Mouse (Mus musculus) adrenal gland, postnatal 14 days (tissue): ENCODE data around the gene Gm364. TPM values are rescaled to one million over a fixed set of nuclear protein-coding genes. Genes with fewer than 3 reads are reported as not detected.

Source experiments
- DNase-seq: peaks from one replicate; pipeline ENCODE4 v3.0.0; 2021; ENCODE audit warnings: mixed read lengths
- long read RNA-seq, 2 experiments: library from polyadenylated mRNA; stranded (forward); transcript quantifications; one replicate each; pipeline ENCODE4 v2.0.0; 2021
- total RNA-seq: library from RNA; stranded (reverse); gene quantifications from 2 replicates; pipeline ENCODE4 v1.2.3, GENCODE M21; 2021

Gene Gm364
- not detected in 2 replicates for total RNA-seq
- long read RNA-seq, experiment 1: 0 reads
- long read RNA-seq, experiment 2: 0 reads

DNA sequence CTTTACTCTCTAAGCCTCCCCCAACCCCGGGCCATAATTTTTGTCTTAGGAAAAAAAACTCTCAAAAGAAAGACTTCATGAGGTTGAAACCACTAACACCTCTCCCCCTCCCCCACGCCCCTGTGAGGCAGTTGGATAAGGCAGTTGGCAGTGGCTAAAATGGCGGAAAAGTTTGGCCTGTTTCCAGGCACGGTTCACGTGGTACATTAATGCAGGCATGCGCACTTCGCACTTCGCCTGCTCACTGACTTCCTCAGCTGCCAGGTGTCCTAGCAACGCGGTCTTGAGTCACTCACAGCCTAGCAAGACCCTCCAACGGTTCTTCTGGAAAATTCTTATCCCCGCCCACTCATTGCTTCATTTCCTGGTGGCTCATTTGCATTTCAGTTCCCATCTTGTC lies at the start of gene Gm364:
Gene Gm364 (plus strand): TSS at position 386 of the 400 bp plus-strand sequence.
- no peak for DNase-seq

DNA sequence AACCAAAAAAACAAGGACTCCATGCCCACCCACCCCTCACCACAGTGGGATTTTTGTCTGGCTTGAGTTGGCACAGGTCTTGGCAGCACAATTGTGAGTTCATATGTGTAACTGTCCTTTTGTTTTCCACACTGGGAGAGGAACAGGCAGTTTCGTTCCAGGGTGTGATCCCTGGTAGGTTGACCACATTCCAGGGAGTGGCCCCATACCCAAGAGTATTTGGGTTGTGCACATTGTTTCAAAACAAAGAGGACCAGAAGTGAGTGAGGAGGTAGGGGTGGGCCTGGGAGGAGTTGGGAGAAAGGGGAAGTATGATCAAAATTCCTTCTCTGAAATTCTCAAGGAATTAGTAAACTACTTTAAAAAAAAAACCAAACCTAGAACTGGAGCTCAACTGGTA lies 49.6 kb upstream of the Gm364 start:
- DNase-seq: no peak

DNA sequence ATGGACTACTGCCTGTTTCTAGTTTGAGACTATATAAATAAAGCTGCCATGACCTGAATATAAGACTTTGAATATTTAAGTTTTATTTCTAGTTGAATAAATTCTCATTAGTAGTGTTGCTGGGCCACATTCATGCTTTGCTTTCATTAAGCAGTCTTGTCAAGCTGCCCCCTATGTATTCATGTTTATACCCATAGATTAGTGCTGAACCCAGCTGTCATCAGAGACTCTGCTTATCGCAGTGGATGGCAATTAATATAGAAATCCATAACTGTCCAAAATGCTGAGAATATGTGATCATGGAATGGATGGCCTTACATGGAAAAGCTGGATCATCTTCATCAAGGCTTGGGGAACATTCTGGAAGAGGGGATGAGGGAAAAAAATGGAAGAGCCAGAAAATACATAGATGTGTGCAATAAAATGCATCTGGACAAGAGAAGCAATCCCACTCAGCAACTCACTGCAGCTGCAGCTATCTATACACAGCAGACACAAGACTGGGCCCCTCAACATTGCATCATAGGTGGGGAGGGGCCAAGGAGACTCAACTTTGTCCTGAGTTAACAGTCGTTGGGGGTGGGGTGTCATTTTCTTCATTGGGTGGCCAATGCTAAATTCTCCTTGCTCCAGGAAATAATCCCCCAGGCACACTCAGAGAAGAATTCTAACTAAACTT lies 43.9 kb upstream of the Gm364 start:
- no peak for DNase-seq

DNA sequence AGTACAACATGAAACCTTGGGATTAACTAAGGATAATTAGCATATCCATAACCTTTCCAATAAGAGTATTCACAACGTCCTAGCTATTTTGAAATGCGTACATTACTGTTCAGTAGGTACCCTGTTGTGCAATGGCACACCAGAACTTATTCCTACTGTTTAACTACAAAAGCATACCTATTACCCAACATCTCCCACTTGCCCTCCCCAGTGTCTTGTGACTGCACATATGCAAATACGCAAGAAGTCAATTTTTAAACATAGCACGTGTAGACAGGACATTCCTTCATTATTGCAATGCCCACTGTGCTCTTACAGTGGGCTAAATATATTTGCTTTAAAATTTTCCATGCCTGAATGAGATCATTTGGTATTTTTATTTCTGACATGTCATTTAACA lies 36.0 kb upstream of the Gm364 start:
- DNase-seq: no peak

DNA sequence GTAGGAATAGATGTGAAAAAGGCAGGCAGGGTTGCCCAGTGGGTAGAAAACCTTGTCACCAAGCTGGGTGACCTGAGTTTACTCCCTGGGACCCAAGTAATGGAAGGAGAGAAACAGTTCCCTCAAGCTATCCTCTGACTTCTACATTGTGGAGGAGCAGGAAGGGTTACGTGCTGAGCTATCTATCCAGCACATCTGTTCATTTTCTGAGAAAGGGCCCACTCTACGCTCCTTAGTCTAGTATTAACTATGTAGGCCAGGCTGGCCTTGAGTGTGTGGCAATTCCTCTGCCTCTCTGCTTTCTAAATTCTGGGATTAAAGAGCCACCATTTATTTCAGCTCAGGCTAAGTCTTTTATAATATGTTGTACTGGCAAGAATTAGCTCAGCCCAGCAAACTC lies 35.4 kb upstream of the Gm364 start:
- DNase-seq: no peak

DNA sequence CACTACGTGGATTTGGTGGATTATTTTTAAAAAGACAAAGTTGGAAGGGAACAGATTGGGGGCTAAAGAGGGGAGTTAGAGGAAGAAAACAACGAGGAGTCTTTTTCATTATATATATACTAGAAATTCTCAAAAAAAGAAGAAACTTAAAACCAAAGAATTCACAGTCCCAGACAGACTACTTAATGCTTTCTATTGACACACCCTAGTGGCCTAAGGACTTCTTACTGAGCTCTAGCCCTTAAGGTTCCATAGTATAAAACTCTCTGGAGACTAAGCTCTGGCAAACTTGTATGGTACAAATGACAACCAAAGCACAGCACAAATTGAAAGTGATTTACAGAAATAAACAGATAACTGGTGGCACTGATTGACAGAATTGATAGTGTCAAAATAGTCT lies 34.9 kb upstream of the Gm364 start:
- no peak for DNase-seq

DNA sequence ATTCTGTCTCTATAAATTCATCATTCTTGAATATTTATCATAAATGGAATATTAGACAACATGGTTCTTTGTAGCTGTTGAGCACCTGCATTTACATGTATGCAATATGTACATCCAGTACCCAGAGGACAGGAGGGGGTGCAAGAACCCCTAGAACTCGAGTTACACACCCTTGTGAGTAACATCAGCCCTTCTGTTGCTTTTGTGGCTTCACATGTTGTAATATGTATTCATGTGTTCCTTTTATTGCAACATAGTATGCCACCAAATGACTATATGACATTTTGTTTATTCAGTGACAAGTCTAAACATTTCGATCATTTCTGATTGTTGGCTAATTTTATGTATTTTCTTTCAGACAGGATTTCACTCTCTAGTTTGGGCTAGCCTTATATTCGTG lies 31.9 kb upstream of the Gm364 start:
- no peak for DNase-seq

DNA sequence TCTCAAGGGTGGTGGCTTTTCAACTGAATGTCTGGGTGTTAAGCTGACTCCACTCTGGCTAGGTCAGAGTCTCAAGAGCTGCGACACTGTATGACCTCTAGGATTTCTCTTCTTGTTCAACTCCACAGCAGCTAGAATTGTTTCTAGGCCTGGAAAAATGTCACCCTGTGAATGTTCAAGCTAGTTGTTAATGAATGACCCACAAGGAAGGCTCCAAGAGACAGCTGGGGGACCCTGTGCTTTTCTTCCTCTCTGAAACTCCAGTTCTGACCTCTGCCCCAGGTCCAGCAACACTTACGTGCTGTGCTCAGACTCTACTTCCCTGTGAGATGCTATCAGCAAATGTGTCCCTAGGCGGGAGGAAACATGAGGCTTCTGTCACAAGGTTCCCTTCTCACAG lies 30.4 kb upstream of the Gm364 start:
- DNase-seq: no peak

DNA sequence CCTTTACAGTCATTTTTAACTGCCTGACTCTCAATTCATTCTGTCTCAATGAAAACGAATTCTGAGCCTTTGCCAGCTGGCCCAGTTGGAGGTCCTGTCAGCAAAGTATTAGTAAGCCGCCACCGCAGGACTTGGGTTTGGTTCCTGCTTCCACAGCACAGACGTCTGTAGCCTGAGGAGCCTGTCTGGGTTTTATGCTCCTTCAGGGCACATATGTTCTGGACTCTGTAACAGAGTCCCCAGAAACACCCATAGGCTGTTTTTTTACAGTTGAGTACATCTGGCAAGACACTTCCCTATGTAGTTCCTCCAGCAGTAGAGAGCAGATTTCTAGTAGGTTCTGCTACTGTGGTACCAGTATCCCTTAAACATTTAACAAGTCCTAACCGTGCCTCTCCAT lies 28.0 kb upstream of the Gm364 start:
- DNase-seq: peak; percentile 42

DNA sequence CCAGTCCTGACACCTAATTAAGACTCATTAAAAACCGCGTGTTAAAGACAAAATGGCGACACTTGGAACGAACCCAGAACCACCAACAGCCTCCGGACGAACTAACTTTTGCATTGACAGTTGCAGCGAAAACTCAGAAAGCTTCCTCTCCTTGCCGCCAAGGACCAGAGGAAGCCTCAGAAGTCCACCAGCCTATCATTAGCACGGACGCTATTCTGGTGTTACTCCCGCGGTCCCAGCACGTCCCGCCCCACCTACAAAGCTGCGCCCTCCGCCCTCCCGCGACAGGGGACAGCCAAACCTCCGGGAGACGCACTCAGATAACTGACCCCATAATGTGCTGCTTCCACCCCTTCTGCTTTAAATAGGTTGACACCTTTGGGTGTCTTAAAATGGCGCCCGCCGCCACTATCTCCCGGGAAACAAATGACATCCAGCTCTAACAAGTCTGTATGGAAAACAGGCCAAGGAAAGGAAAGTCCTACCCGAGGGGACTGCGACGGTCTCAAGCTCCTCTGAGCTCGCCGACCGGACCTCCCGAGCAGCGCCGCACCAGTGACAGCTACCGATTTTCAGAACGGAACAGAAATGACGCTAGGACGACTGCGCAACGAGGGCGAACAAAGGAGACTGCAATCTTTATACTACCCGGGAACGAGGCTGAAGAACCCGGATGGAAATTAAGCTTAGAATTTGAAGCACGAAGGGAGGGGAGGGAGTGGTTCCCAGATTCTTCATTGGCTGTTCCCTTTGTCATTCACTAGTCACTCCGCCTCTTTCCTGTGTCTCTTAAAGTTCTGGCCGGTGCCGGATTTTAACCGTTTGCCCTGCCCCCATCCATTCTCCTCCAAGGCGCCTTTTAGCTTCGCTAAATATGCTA lies 16.3 kb upstream of the Gm364 start, which contains the start of gene Rbmx:
Gene Rbmx (minus strand): TSS at position 670 of the 880 bp plus-strand sequence.
- peak; percentile 88 for DNase-seq

DNA sequence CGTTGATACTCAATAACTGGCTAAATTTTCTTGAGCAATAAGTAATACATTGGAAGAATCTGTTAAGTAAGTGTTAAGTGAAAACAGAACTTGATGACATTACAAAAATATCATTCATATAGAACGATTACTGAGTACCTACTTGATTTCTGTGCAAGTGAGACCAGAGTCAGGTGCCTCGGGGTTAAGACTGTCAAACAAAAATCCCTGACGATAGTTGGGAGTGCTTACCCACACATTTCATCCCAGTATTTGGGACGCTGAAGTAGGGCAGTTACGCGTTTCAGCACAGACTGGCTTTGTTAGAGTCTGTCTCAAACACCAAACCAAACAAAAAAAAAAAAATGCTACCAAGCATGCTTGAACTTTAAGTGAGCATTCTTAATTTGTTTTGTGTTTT lies 15.5 kb upstream of the Gm364 start:
- no peak for DNase-seq

DNA sequence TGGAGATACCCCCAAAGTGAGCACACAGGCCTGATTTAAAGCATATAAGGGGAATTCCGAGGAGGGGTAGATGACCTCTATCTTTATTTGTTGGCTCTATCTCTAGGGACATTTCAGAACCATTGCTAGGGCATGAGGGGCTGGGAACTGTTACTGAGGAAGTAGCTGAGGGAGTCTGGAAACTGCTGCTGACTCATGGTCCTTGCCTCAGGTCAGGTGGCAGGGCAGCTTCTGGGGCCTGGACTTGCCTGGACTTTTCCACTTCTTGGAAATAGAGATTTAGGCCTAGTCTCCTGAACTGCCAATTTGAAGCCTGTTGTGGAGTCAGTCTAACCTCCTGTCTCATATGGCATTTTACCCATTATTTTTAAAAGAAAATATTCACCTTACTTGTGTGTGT lies 7.6 kb upstream of the Gm364 start:
- DNase-seq: no peak

DNA sequence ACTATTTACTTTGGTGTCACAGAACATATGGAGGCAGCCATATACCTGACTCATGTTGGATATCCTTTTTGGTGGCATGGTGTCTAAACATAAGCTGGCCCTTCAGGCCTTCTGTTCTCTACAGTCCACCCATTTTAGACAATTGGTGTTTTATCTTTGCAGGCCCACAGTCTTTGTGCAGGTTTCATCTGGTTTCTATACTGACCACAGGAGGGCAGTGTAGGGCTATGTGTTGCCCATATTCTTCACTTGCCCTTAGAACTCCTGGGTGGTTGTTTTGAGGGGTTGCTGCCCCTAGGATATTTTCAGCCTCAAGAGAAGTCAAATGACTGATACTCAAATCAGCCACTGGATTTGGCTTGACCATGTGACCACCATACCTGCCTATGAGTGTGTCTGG lies 5.3 kb upstream of the Gm364 start:
- DNase-seq: no peak

DNA sequence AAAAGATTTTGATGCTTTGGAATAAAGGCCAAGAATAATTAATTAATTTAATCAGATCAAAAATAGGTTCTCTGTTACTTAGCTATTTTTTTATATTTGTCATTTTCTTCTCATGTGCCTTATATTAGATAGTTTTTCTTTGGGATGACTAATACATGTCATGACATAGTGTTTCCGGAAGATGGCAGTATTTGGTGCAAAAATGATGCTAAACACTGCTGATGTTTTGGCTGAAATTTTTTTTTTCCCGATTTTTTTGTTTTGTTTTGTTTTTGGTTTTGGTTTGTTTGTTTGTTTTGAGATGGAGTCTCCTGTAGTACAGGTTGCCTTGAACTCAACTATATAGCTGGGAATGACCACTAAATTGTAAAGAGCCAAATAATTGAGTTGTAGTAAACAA lies 22.7 kb downstream of the Gm364 start:
- peak; percentile 5 for DNase-seq

DNA sequence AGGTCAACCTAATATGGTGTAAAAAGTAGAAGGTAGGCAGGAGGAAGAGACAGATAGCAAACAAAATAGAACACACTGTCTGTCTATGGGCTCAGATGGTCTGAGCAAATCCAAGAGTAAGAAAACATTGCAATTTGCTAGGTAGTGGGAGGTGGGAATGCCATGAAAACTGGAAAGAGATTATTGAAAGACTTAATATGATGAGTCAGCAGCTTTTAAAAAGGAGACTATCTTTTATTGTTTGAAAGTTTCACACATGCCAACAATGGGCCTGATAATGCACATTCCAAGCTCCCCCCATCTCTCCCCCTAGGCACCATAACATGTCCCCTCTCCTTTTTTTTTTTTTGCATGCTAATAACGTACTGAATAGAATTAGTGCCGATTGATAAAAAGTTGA lies 24.9 kb downstream of the Gm364 start:
- DNase-seq: no peak

DNA sequence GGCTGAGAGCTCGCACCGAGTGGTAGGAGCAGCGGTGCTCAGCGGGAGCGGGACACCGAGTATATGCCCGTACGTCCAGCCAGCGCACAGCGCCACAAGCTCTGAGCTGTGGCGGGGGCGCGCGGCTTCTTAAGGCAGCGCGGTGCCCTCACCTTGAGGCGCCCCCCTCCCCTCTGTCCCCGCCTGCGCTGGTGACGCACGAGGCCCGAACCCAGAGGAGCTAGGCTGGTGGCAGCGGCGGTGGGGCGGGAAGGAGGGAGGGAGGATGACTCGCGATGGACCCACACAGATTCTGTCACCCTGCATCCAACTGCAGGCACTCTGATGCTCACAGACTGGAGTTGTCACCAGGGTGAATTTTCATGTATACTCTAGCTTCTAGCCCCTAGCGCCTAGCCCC lies 94.7 kb downstream of the Gm364 start, which contains the start of gene Gpr101:
Gene Gpr101 (minus strand): TSS at position 124 of the 400 bp plus-strand sequence.
- no peak for DNase-seq

DNA sequence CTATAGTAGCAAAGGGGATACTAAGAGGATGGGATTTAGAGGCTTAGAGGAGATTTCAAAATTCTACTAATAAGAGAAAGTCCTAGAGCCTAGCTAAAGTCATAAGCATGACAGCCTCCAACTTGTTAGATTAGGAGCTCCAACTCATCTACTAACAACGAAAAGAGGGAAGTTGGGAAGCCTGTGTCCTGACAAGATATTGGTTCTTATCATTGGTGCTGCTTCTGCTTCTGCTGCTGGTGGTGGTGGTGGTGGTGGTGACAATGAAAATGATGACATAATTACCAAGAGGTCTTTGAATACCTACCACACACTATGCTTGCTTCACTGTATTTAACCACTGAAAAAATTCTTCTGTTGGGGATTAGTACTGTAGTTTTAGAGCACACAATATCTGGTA lies 97.3 kb downstream of the Gm364 start:
- DNase-seq: no peak

DNA sequence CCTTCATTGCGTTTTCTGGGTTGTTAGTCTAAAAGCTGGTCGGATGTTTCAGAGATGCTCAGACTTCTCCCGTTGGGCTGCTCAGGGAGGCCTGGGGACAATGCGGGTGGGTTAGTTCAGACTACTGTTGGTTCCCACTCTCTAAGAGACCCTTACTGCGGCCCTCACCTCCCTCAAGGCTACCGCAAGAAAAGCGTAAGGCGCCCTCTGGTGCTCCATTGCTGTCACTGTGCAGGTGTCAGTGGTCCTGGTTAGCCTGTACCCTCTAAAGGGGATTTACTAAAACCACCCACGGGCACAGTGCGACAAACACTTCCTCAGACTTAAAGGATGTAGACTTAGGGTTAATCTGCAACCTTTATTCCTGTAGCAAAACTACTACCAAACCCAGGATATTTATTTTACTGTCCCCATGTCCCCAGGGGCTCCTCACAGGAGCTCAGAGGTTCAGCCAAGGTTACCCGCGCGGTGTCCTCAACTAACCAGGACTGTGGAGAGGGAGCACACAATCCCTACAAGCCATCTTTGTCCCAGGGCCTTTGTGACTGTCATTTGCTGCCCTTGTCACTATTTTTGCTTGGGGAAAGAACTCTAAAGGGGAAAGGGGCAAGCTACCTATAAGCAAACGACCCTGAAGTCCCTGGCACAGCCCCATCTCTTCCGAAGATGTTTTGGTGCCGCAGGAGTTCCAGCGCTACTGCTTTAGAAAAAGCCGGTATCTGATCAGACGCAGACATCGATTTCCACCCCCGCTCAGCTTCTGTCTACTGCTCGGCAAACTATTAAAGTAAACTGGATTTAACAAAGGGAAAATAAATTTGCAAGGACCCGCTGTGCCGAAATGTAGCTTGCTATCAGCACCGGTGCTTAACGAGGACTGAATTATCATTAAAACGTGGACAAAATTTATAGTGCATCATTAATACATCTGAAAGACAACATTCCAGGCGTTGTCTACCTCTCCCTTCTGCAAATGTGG lies 112.5 kb downstream of the Gm364 start:
- no peak for DNase-seq
